Mouse (Mus musculus) thymus, postnatal 4 days (tissue): ENCODE measurements around the gene Armh3.

ENCODE experiments used
- DNase-seq: peaks from one replicate; pipeline ENCODE4 v3.0.0; 2021

Gene Armh3

GRCm38 (mm10) chr19:45984379-45984778 lies 13.9 kb downstream of the Armh3 start:
- DNase-seq = no peak

- DNase-seq = no peak
Observed at GRCm38 (mm10) chr19:45960770-45961169, 37.5 kb downstream of the Armh3 start.

- DNase-seq = no peak
Observed at GRCm38 (mm10) chr19:45956736-45957135, 41.6 kb downstream of the Armh3 start.

GRCm38 (mm10) chr19:45953286-45953685 lies 45.0 kb downstream of the Armh3 start:
- DNase-seq = peak; percentile 29

- no peak for DNase-seq
Observed at GRCm38 (mm10) chr19:45949236-45949635, 49.1 kb downstream of the Armh3 start.

GRCm38 (mm10) chr19:45947764-45948163 lies 50.5 kb downstream of the Armh3 start:
- DNase-seq = no peak

GRCm38 (mm10) chr19:45947286-45947685 lies 51.0 kb downstream of the Armh3 start:
- DNase-seq = no peak

- no peak for DNase-seq
Observed at GRCm38 (mm10) chr19:45946541-45946940, 51.7 kb downstream of the Armh3 start.

- no peak for DNase-seq
Observed at GRCm38 (mm10) chr19:45945986-45946385, 52.3 kb downstream of the Armh3 start.

GRCm38 (mm10) chr19:45943758-45944157 lies 54.5 kb downstream of the Armh3 start:
- DNase-seq = no peak

GRCm38 (mm10) chr19:45938064-45938463 lies 60.2 kb downstream of the Armh3 start:
- DNase-seq = no peak

- no peak for DNase-seq
Observed at GRCm38 (mm10) chr19:45937530-45937929, 60.8 kb downstream of the Armh3 start.

- no peak for DNase-seq
Observed at GRCm38 (mm10) chr19:45927236-45927635, 71.1 kb downstream of the Armh3 start.

- no peak for DNase-seq
Observed at GRCm38 (mm10) chr19:45926342-45926741, 71.9 kb downstream of the Armh3 start.

GRCm38 (mm10) chr19:45920299-45921090 lies 77.8 kb downstream of the Armh3 start:
- no peak for DNase-seq

GRCm38 (mm10) chr19:45918406-45918805 lies 79.9 kb downstream of the Armh3 start:
- DNase-seq = no peak

- DNase-seq = no peak
Observed at GRCm38 (mm10) chr19:45917856-45918255, 80.4 kb downstream of the Armh3 start.

- DNase-seq = no peak
Observed at GRCm38 (mm10) chr19:45916461-45916860, 81.8 kb downstream of the Armh3 start.

GRCm38 (mm10) chr19:45916026-45916425 lies 82.3 kb downstream of the Armh3 start:
- no peak for DNase-seq

GRCm38 (mm10) chr19:45913036-45913435 lies 85.3 kb downstream of the Armh3 start:
- no peak for DNase-seq

GRCm38 (mm10) chr19:45912376-45912775 lies 85.9 kb downstream of the Armh3 start:
- no peak for DNase-seq

- no peak for DNase-seq
Observed at GRCm38 (mm10) chr19:45911236-45912025, 86.9 kb downstream of the Armh3 start.

- no peak for DNase-seq
Observed at GRCm38 (mm10) chr19:45908246-45908645, 90.0 kb downstream of the Armh3 start.

GRCm38 (mm10) chr19:45907416-45907815 lies 90.9 kb downstream of the Armh3 start:
- DNase-seq = no peak
